Mouse (Mus musculus): ENCODE data around the gene Wdr95.

DNA sequence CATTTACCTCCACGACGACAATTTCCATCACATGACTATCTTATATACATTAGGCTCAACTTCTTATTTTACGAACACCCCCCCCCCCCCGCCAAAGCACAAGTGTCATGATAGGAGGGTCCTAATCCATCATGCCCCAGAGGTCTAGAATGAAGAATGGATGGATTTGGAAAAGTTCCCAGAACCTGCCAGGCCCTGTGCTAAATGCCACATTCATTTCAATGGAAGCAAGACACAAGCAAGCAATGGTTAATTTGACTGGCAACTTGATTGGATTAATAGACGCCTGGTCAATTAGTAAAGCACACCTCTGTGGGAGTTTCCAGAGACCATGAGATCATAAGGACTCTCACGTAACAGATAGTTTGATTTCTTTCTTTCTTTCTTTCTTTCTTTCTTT, 11.4 kb upstream of the Wdr95 start:
- TF ChIP-seq CTCF (IDR thresholded peaks at IDR 0.05; ENCODE audit: control insufficient read depth, insufficient read depth, insufficient read length) (no peak), MYOG (IDR thresholded peaks at IDR 0.05; ENCODE audit: control insufficient read depth, extremely low read depth, insufficient read length) (no peak), USF1 (IDR thresholded peaks at IDR 0.05; ENCODE audit: low read depth) (no peak)
